Mouse (Mus musculus) E14TG2a.4 (cell line): Measurements from ENCODE around the gene Gm19684.
"Not testable (repeated sequence)": the region's sequence is repeated elsewhere in the genome, so short reads cannot be mapped to it uniquely, and the experiment has no call there.

ENCODE experiments used
- CTCF ChIP-seq: conservative IDR thresholded peaks from 2 replicates; pipeline ENCODE4 v1.5.1; 2014; ENCODE audit warnings: low read length
- POU5F1 ChIP-seq: IDR thresholded peaks from 2 replicates; pipeline ENCODE4 v1.6.1; 2014; ENCODE audit warnings: low read length, borderline replicate concordance

DNA sequence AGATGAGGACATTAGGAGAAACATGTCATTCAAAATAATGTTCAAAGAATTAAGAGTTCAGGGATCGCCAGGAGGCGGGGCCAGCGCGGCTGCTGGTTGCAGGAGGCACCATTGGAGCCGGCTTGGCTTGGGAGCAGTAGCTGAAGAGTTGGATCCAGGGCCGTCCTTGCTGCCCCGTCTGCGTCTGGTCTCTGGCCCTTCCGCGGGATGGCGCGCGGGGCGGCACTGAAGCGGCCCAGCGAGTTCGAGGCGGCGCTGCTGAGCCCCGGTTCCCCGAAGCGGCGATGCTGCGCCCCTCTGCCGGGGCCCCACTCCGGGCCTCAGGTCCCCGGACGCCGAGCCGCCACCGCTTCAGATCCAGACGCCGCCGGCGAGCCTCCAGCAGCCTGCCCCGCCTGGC is 36.3 kb downstream of the Gm19684 start:
- TF ChIP-seq CTCF, POU5F1: not testable (repeated sequence)
